Mouse (Mus musculus) CH12.LX (cell line): ENCODE data around the gene Pla2g2c. TPM values are rescaled to one million over a fixed set of nuclear protein-coding genes. Genes with fewer than 3 reads are reported as not detected.

Experiments
- DNase-seq: peaks from one replicate; pipeline ENCODE4 v3.0.0-alpha.2; 2013; ENCODE audit errors: extremely low read depth
- H3K27ac ChIP-seq: 2 replicates; pipeline ENCODE4 v1.5.1; 2012; ENCODE audit warnings: low read depth, mild to moderate bottlenecking, control low read depth, moderate library complexity; ENCODE audit not compliant: insufficient read depth
- H3K27me3 ChIP-seq: replicated peaks from 2 replicates; pipeline ENCODE3; 2012; ENCODE audit warnings: inconsistent platforms
- H3K36me3 ChIP-seq, 2 experiments: replicated peaks in 1 of 2; 2 replicates each; pipeline versions ENCODE3 to v1.6.1; 2012; ENCODE audit warnings: inconsistent platforms in 1 of 2, low read length in 1 of 2, mild to moderate bottlenecking in 1 of 2, mixed read lengths in 1 of 2, moderate library complexity in 1 of 2; ENCODE audit not compliant: control insufficient read depth in 1 of 2, insufficient read depth in 1 of 2
- H3K4me1 ChIP-seq, 2 experiments: 2 replicates each; pipeline ENCODE4 v1.6.1; 2012; ENCODE audit warnings: inconsistent platforms in 1 of 2, moderate library complexity in 1 of 2; ENCODE audit not compliant: insufficient read depth in 2 of 2, control insufficient read depth in 1 of 2
- H3K4me2 ChIP-seq: 2 replicates; pipeline ENCODE4 v1.6.1; 2012; ENCODE audit warnings: low read depth, mild to moderate bottlenecking, control low read depth; ENCODE audit not compliant: poor library complexity, insufficient read depth, severe bottlenecking
- H3K4me3 ChIP-seq, 3 experiments: fragments of 150-350 bp in 1 of 3; sonication (generic) in 1 of 3; replicated peaks in 1 of 3; 2 replicates each; pipeline versions ENCODE3 to v1.5.1; 2011 to 2012; ENCODE audit warnings: low read depth in 2 of 3, low read length in 2 of 3, mild to moderate bottlenecking in 2 of 3, moderate library complexity in 2 of 3, control low read depth in 1 of 3, improper control_type of control experiment in 1 of 3, inconsistent platforms in 1 of 3, mixed read lengths in 1 of 3; ENCODE audit not compliant: poor library complexity in 1 of 3
- H3K79me2 ChIP-seq: replicated peaks from 2 replicates; pipeline ENCODE4 v1.6.1; 2012; ENCODE audit warnings: mild to moderate bottlenecking, moderate library complexity; ENCODE audit not compliant: control insufficient read depth, poor library complexity, insufficient read depth, severe bottlenecking; ENCODE audit errors: extremely low read depth
- H3K9ac ChIP-seq: 2 replicates; pipeline ENCODE4 v1.6.1; 2012; ENCODE audit warnings: low read depth, mild to moderate bottlenecking, control low read depth, moderate library complexity; ENCODE audit not compliant: insufficient read depth
- H3K9me3 ChIP-seq: replicated peaks from 2 replicates; pipeline ENCODE3; 2012; ENCODE audit warnings: low read length, inconsistent platforms, mixed read lengths
- CHD1 ChIP-seq: IDR thresholded peaks from 2 replicates; pipeline ENCODE4 v1.6.1; 2012; ENCODE audit warnings: low read depth, low read length, improper control_type of control experiment, inconsistent platforms
- CHD2 ChIP-seq: IDR thresholded peaks from 2 replicates; pipeline ENCODE4 v1.6.1; 2011; ENCODE audit warnings: low read length, improper control_type of control experiment
- CTCF ChIP-seq, 2 experiments: IDR thresholded peaks in 1 of 2; conservative IDR thresholded peaks in 1 of 2; 2 replicates each; pipeline ENCODE4 v1.5.1; 2011 to 2012; ENCODE audit warnings: low read depth in 2 of 2, low read length in 2 of 2, improper control_type of control experiment in 1 of 2, inconsistent platforms in 1 of 2, mild to moderate bottlenecking in 1 of 2, moderate library complexity in 1 of 2
- ETS1 ChIP-seq: conservative IDR thresholded peaks from 2 replicates; pipeline ENCODE4 v1.6.1; 2012; ENCODE audit warnings: low read depth, mild to moderate bottlenecking, inconsistent platforms, low read length, improper control_type of control experiment, moderate library complexity
- JUND ChIP-seq: conservative IDR thresholded peaks from 2 replicates; pipeline ENCODE4 v1.6.1; 2011; ENCODE audit warnings: low read depth, low read length, improper control_type of control experiment
- MAFK ChIP-seq: IDR thresholded peaks from 2 replicates; pipeline ENCODE4 v1.6.1; 2011; ENCODE audit warnings: low read length, improper control_type of control experiment; ENCODE audit not compliant: insufficient replicate concordance
- MAX ChIP-seq: IDR thresholded peaks from 2 replicates; pipeline ENCODE4 v1.6.1; 2011; ENCODE audit warnings: low read length, improper control_type of control experiment
- MAZ ChIP-seq: IDR thresholded peaks from 2 replicates; pipeline ENCODE4 v1.6.1; 2012; ENCODE audit warnings: low read depth, mild to moderate bottlenecking, inconsistent platforms, low read length, improper control_type of control experiment, moderate library complexity
- MEF2A ChIP-seq: IDR thresholded peaks from 2 replicates; pipeline ENCODE4 v1.6.1; 2014; ENCODE audit warnings: low read depth, mild to moderate bottlenecking, inconsistent platforms, low read length, improper control_type of control experiment, borderline replicate concordance
- SMC3 ChIP-seq: IDR thresholded peaks from 2 replicates; pipeline ENCODE4 v1.6.1; 2011; ENCODE audit warnings: low read depth, low read length, improper control_type of control experiment
- TBP ChIP-seq: conservative IDR thresholded peaks from 2 replicates; pipeline ENCODE4 v1.6.1; 2011; ENCODE audit warnings: low read depth, low read length, improper control_type of control experiment
- ZKSCAN1 ChIP-seq: IDR thresholded peaks from 2 replicates; pipeline ENCODE4 v1.6.1; 2012; ENCODE audit warnings: low read depth, inconsistent platforms, low read length, improper control_type of control experiment, borderline replicate concordance
- ZMIZ1 ChIP-seq: IDR thresholded peaks from 2 replicates; pipeline ENCODE4 v1.6.1; 2012; ENCODE audit warnings: low read depth, mild to moderate bottlenecking, inconsistent platforms, low read length, improper control_type of control experiment
- dilution Hi-C: fragments of 300-500 bp; cut with MboI; formaldehyde crosslinking; loops from 2 replicates; pipeline ENCODE4 v1.14.3; 2020; ENCODE audit warnings: low sequenced_read_pairs; ENCODE audit not compliant: extremely low pct_unique_long_range_greater_than_20kb, extremely low pct_ligation_motif_present
- in situ Hi-C: fragments of 300-500 bp; cut with MboI; formaldehyde crosslinking; loops from 3 replicates; pipeline ENCODE4 v1.14.3; 2019; ENCODE audit warnings: low sequenced_read_pairs, low pct_ligation_motif_present, low pct_unique_long_range_greater_than_20kb, mixed read lengths
- polyA plus RNA-seq: library from polyadenylated mRNA; unstranded; fragments of >175 nt; gene quantifications from 2 replicates; pipeline ENCODE4 v1.2.1, GENCODE M21; 2012; ENCODE audit warnings: low read depth; ENCODE audit not compliant: insufficient read length
- total RNA-seq, 2 experiments: library from RNA; depleted of rRNA; stranded (reverse); fragments of 300-350 nt in 1 of 2; fragments of >200 nt in 1 of 2; gene quantifications; 2 replicates each; pipeline ENCODE4 v1.2.3; 2012 to 2014

Gene Pla2g2c
- total and polyA plus RNA-seq, 3 experiments, result not detected

DNA sequence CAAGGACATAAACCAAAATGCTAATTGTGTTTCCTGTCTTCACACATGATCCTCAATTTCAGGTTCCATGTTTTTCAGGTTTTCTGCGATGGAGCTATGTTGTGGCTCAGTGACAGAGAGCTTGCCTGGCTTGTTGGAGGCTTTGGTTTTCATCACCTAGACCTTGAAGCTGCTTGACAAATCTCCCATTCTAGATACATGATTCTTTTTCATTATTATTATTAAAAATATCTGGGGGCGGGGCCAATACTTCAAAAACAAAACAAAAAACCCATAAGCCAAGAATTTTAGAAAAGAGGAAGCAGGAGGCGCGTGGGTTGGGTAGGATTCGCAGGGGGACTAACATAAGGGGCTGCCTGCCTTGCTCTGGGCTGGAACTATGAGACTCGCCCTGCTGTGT is 50.8 kb downstream of the Pla2g2c start, which contains the start of gene Pla2g2d:
TSS of gene Pla2g2d (plus strand) at position 301 of the 400 bp plus-strand sequence.
- H3K9ac ChIP-seq, result no peak within 1 kb of the TSS
- in situ Hi-C loops (no loop called here), dilution Hi-C loops (no loop called here)
- no peaks in the 10 kb centered on the region for H3K9me3 ChIP-seq
- no peak within 1 kb of the TSS for H3K27ac ChIP-seq
- H3K27me3 ChIP-seq, result peaks cover 82% of the 10 kb centered on the region
- no peak for DNase-seq
- no peaks in the 10 kb centered on the region for H3K4me1 ChIP-seq
- H3K36me3 ChIP-seq, result no peaks in the 10 kb centered on the region
- no peak within 1 kb of the TSS for H3K4me3 ChIP-seq
- no peak within 1 kb of the TSS for H3K4me2 ChIP-seq
- TF ChIP-seq ZKSCAN1 (no peak), CTCF (conservative IDR thresholded peaks at IDR 0.05 in 1 of 2, IDR thresholded peaks at IDR 0.05 in 1 of 2; ENCODE audit: low read depth in 2 of 2, low read length in 2 of 2) (no peak), MAFK (no peak), CHD1 (no peak), MAZ (no peak), TBP (no peak), ETS1 (no peak), CHD2 (no peak)
- no peaks in the 10 kb centered on the region for H3K79me2 ChIP-seq

GRCm38 (mm10) chr4:138777417-138778407 is 53.1 kb downstream of the Pla2g2c start:
- Histone ChIP-seq H3K79me2 (no peaks in the 10 kb centered on the region), H3K4me1 (no peaks in the 10 kb centered on the region), H3K36me3 (no peaks in the 10 kb centered on the region), H3K4me2 (no peak overlapping the region), H3K9me3 (no peaks in the 10 kb centered on the region), H3K4me3 (no peak overlapping the region), H3K27ac (no peak overlapping the region), H3K27me3 (peaks cover 78% of the 10 kb centered on the region), H3K9ac (no peak overlapping the region)
- DNase-seq, result no peak
- dilution Hi-C loops, result no loop called here
- TF ChIP-seq ZKSCAN1 (no peak), SMC3 (no peak), JUND (no peak), MAX (no peak), ETS1 (no peak), MAZ (no peak), ZMIZ1 (no peak), MEF2A (no peak)
- in situ Hi-C loops, result no loop called here
